Mouse (Mus musculus) kidney, adult 10 weeks (tissue): Measurements from ENCODE around the gene Olfr1163. TPM values are rescaled to one million over a fixed set of nuclear protein-coding genes. Genes with fewer than 3 reads are reported as not detected.

ENCODE experiments used
- polyA plus RNA-seq: library from polyadenylated mRNA; stranded (reverse); fragments of 350-450 nt; fragmentation: Illumina TruSeq; extraction: RNeasy Lipid Tissue Mini Kit (QIAGEN cat#74804); gene quantifications from one replicate; pipeline ENCODE4 v1.2.3, GENCODE M21; 2014; ENCODE audit warnings: low read depth, low replicate concordance

Gene Olfr1163
- polyA plus RNA-seq = not detected

GRCm38 (mm10) chr2:88071730-88072129 lies at the start of gene Olfr1163:
Gene Olfr1163, minus strand, starts transcription at chr2:88071830.

GRCm38 (mm10) chr2:88093866-88094265 lies 22.2 kb upstream of the Olfr1163 start, which contains the start of gene Olfr1164:
Gene Olfr1164, minus strand, starts transcription at chr2:88093966.

GRCm38 (mm10) chr2:88051029-88051428 lies 20.6 kb downstream of the Olfr1163 start, which contains the start of gene Olfr1162:
Gene Olfr1162, minus strand, starts transcription at chr2:88051129.

GRCm38 (mm10) chr2:88037599-88037998 lies 34.0 kb downstream of the Olfr1163 start, which contains the start of gene Olfr73:
Gene Olfr73, minus strand, starts transcription at chr2:88037699.

GRCm38 (mm10) chr2:88022474-88022873 lies 49.2 kb downstream of the Olfr1163 start, which contains the start of gene Olfr1161:
Gene Olfr1161, plus strand, starts transcription at chr2:88022774.

Other genes with a start within 250 kb of the Olfr1163 start
- not detected for gene Olfr1148, start 241.3 kb downstream of the Olfr1163 start, polyA plus RNA-seq
- gene Olfr1150-ps1, start 227.8 kb downstream of the Olfr1163 start, polyA plus RNA-seq = not detected
- not detected for gene Olfr1151, start 216.0 kb downstream of the Olfr1163 start, polyA plus RNA-seq
- gene Olfr1152, start 205.3 kb downstream of the Olfr1163 start, polyA plus RNA-seq = not detected
- not detected for gene Olfr1153, start 176.9 kb downstream of the Olfr1163 start, polyA plus RNA-seq
- not detected for gene Olfr1154, start 166.7 kb downstream of the Olfr1163 start, polyA plus RNA-seq
- gene Olfr1155, start 126.7 kb downstream of the Olfr1163 start, polyA plus RNA-seq = not detected
- gene Olfr1156, start 118.7 kb downstream of the Olfr1163 start, polyA plus RNA-seq = not detected
- gene Olfr1157, start 103.5 kb downstream of the Olfr1163 start, polyA plus RNA-seq = not detected
- gene Olfr74, start 97.2 kb downstream of the Olfr1163 start, polyA plus RNA-seq = not detected
- not detected for gene Olfr1158, start 81.7 kb downstream of the Olfr1163 start, polyA plus RNA-seq
- gene Olfr1160, start 63.6 kb downstream of the Olfr1163 start, polyA plus RNA-seq = not detected
- not detected for gene Olfr1161, start 49.1 kb downstream of the Olfr1163 start, polyA plus RNA-seq
- gene Olfr73, start 34.1 kb downstream of the Olfr1163 start, polyA plus RNA-seq = not detected
- gene Olfr1162, start 20.7 kb downstream of the Olfr1163 start, polyA plus RNA-seq = not detected
- not detected for gene Olfr1164, start 22.1 kb upstream of the Olfr1163 start, polyA plus RNA-seq
- not detected for gene Olfr1166, start 56.4 kb upstream of the Olfr1163 start, polyA plus RNA-seq
- not detected for gene Olfr1167, start 83.4 kb upstream of the Olfr1163 start, polyA plus RNA-seq
- not detected for gene Olfr1168, start 110.0 kb upstream of the Olfr1163 start, polyA plus RNA-seq
- gene Olfr1170, start 156.5 kb upstream of the Olfr1163 start, polyA plus RNA-seq = not detected
- gene Olfr1173, start 208.0 kb upstream of the Olfr1163 start, polyA plus RNA-seq = not detected
- not detected for gene Olfr1174-ps, start 243.3 kb upstream of the Olfr1163 start, polyA plus RNA-seq